Mouse (Mus musculus): Measurements from ENCODE around the gene Il18.

- TF ChIP-seq CTCF (IDR thresholded peaks at IDR 0.05; ENCODE audit: control insufficient read depth, insufficient read depth, insufficient read length) (no peak), FOSL1 (IDR thresholded peaks at IDR 0.05; ENCODE audit: insufficient read depth, low read length, poor library complexity, severe bottlenecking) (no peak), MYOD1 (IDR thresholded peaks at IDR 0.05; ENCODE audit: control insufficient read depth, insufficient read length, low read depth) (no peak), MAX (IDR thresholded peaks at IDR 0.05) (no peak), CEBPB (IDR thresholded peaks at IDR 0.05; ENCODE audit: low read depth) (no peak)
Observed at GRCm38 (mm10) chr9:50567881-50568280, 13.3 kb downstream of the Il18 start.
